Mouse (Mus musculus) monocyte, adult 5-6 weeks (primary cell): Measurements from ENCODE around the gene Kdm4a. TPM values are rescaled to one million over a fixed set of nuclear protein-coding genes. Genes with fewer than 3 reads are reported as not detected.

Experiments used
- ATAC-seq: fragments of 153-309, 156-312 bp; replicated peaks from 2 replicates; pipeline ENCODE4 v1.8.0; 2017; ENCODE audit warnings: mild to moderate bottlenecking; ENCODE audit not compliant: low TSS enrichment, insufficient number of reproducible peaks, severe bottlenecking, poor library complexity, low FRiP score
- total RNA-seq: library from RNA; stranded (forward); fragments of 200-1000, 200-491, 200-594 nt; gene quantifications from 3 replicates; pipeline ENCODE4 v1.2.3, GENCODE M21; 2017

Gene Kdm4a
- total RNA-seq, 1 experiment from 2014 or later: 59.4 TPM

GRCm38 (mm10) chr4:118134485-118135365, 45.1 kb downstream of the Kdm4a start, which contains the start of gene St3gal3:
Gene St3gal3, minus strand, starts transcription at chr4:118134914.
- ATAC-seq: peak; percentile 84

DNA sequence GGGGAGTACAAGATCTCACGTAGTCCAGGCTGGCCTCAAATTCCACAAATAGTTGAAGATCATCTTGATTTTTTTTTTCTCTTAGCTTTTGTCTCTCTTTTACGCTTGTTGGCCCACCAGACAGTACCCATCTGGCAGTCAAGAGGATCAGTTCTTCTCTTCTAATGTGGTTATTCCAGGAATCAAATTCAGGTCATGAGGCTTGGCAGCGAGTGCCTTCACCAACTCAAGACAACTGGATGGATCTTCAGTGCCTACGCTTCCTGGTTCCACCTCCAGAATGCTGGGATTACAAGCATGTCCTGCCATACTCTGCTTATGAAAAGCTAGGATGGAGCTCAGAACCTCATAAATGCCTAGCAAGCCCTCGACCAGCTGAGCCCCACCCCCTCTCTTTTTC, 48.5 kb downstream of the Kdm4a start:
- no peak for ATAC-seq

- ATAC-seq: no peak
These were observed 56.7 kb downstream of the Kdm4a start for GRCm38 (mm10) chr4:118123030-118123704.

DNA sequence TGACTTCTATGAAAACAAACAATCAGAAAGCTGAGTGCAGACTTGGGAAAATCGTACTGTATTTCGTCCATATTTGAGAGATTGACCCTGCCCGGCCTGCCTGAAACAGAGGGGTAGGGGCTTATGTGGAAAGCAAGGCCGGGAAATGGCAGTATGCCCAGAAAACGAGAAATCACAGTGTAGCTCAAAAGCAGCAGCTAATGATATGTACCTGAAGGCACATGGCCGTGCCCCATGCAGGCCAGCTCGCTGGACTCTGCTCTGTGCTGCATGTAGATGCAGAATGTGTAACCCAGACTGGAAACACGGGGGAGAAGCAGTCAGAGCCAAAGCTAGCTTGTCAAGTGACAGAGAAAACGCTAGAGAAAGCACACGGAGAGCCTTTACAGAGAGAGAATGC, 57.8 kb downstream of the Kdm4a start:
- ATAC-seq: no peak

DNA sequence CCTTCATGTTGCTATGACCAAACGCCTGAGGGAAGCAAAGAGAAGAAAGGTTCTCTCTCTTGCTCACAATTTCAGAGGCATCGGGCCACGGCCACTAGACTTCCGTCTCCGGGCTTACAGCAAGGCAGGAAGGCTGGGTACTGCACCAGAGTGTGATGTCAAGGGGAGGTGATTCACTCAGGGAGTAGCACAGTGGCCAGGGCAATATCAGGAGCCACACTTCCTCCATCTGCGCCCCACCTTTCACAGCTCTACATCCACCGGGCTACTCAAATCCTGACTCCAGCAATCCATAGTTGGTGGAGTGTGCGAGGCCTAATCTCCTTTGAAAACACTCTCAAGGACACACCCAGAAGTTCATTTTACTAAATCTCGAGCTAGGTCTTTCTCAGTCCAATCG, 62.3 kb downstream of the Kdm4a start:
- no peak for ATAC-seq

DNA sequence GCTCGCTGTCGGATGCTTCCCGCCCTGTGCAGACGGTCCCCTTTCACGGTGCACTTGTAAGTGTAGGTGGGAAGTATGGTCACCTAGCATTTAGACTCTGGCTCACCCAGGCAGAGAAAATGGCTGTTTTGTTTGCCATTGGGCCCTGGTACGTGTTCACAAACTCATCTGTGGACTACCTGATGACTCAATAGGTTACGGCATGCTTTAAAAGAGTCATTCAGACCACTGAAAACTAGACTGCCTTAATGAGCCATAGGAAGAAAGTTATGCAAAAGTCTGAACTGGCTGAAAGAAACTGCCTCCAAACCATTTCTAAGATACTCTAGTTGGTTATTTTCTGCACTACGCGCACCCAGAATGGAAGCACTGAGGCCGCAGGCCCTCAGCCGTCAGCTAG, 63.7 kb downstream of the Kdm4a start:
- ATAC-seq: no peak

DNA sequence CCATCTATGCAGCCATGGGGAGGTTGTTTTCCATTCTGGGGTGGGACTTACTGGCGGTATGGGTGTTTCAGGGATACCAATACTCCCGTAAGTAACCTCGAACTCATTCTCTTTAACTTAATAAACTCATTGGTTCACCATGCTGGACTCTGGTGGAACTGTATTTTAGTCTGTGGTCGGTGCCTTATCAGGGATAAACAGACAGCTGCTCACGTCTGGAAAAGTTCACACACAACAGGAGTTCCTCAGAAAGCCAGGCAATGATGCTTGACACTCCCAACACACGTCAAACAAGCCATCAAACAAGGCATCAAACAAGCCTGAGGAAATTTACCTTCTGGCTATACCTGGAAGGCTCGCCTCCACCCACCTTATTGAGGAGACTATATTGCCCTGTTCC, 64.7 kb downstream of the Kdm4a start:
- no peak for ATAC-seq

DNA sequence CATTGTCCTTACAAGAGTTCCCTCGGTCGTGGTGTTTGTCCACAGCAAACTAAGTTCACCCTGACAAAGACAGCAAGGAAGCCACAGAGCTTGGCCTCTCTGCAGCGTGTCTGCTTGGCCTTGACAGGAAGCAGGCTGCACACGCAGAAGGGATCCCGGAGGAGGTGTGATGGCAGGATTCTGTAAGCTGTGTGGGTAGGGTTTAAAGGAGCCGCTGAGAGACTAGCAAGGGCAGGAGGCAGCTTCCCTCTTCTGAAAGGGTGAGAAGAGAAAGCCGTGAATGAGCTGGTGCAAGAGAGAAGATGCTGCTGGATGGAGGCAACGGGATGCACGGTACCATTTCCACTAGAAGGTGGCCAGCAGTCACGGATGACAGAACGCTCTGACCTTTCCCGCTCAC, 67.2 kb downstream of the Kdm4a start:
- no peak for ATAC-seq

GRCm38 (mm10) chr4:118109649-118110048, 70.2 kb downstream of the Kdm4a start:
- ATAC-seq: no peak

- no peak for ATAC-seq
These were observed 71.1 kb downstream of the Kdm4a start for GRCm38 (mm10) chr4:118108779-118109178.

DNA sequence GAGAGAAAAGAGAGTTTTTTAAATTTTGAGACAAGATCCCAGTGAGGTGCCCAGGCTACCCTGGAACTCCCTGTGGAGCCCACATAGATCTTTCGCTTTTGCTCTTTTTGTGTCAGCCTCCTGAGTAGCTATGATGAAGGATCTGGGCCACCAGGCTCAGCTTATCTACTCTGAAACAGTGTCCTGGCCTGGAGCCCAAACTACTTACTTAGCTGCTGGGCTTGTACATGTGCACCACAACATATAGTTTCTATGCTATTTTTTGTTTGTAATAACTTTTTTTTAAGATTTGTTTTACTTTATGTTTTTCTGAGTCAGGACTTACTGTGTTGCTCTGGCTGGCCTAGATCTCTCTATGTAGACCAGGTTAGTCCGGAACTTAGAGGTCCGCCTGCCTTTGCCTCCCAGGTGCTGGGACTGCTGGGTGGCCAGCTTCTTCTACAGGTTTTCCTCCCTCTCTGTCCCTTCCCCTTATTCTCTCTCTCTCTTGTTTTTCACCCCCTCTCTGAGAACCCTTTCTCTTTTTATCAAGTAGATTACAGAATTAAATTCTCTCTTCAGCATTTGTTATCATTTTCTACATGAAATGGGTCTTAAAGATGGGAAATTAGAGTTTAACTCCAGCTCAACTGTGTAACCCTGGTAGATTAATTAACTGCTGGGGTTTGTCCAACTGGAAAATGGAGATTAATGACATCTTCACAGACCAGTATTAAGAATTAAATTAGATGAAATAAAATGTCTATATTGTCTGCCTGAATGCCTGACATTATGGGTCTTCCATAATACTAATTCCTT, 74.4 kb downstream of the Kdm4a start:
- no peak for ATAC-seq

DNA sequence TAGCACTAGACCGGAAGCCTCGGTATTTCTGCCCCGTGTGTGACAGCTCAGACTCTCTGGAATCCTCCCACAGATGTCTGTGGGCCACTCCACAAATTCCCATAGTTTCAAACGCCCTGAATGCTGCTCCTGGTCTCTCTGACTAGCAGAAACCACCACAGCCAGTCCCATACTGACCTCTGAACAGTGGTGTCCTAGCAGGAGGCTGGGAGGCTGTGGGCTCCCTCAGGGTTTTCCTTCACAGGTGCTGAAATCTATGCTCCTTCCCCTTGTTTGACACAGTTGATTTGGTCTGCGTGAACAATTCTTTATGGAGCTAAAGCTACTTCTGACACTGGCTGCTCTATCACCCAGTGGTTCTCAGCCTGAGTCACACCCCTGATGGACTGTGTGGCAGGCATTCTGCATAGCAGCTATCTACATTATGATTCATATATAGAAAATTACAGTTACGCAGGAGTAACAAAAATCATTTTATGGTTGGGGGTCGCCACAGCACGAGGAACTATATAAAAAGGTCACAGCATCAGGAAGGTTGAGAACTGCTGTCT, 76.5 kb downstream of the Kdm4a start:
- ATAC-seq: no peak

DNA sequence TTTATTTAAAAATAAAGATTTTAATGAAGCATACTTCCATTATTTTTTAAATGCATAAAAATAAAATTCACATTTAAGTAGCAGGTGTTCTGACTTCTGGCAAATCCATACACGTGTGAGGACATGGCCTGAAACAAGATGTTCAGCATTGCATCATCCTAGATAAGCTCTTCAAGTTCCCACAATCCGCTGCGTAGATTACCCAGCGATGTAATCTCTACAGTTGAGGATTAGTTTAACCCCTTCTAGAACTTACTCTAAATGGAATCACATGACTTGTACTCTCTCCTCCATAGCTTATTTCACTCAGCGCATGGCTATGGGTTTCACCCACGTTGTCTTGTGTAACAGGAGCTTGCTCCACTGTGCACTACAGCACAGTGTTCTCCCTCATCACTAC, 78.3 kb downstream of the Kdm4a start:
- no peak for ATAC-seq

GRCm38 (mm10) chr4:118099637-118100364, 80.0 kb downstream of the Kdm4a start:
- no peak for ATAC-seq

- no peak for ATAC-seq
These were observed 81.3 kb downstream of the Kdm4a start for GRCm38 (mm10) chr4:118098571-118098970.

GRCm38 (mm10) chr4:118096069-118096468, 83.8 kb downstream of the Kdm4a start:
- ATAC-seq: no peak

GRCm38 (mm10) chr4:118092784-118093457, 86.9 kb downstream of the Kdm4a start:
- ATAC-seq: no peak

DNA sequence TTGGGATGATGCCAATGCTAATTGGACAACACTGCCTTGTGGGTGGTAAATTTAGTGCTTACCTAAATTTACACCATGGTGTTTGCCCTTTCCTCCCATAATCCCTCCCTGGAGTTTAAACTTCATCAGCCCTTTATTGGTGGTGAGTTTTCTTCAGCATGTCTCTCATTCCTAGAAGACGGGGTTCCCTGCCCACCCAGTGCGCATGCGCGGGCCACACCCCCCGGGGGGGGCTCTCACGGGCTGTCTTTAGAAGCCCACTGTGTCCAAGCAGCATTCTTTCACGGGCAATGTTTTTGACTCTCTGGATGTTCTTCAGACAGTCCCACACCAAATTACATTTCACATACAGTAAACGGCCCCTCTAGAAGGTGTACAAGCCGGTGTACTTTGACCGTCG, 89.4 kb downstream of the Kdm4a start:
- ATAC-seq: no peak
